Mouse (Mus musculus) ES-E14 (cell line): ENCODE measurements at regions not wholly inside any gene's neighbourhood (a gene's known extent, or its start where the extent isn't known, plus 50 kb on each side); places are given as distances from the start of the nearest gene placed in this dataset.

ENCODE experiments used
- DNase-seq: peaks from one replicate; pipeline ENCODE4 v3.0.0-alpha.2; 2013; ENCODE audit warnings: low read depth, low spot score
- H3K27ac ChIP-seq: 2 replicates; pipeline ENCODE4 v1.5.1; 2012; ENCODE audit warnings: low read depth, mild to moderate bottlenecking, low read length, moderate library complexity, mixed read lengths; ENCODE audit not compliant: poor library complexity, insufficient read depth, severe bottlenecking
- H3K36me3 ChIP-seq: 2 replicates; pipeline ENCODE4 v1.6.1; 2012; ENCODE audit warnings: mild to moderate bottlenecking, low read length, moderate library complexity, mixed read lengths; ENCODE audit not compliant: control insufficient read depth, poor library complexity, insufficient read depth, severe bottlenecking
- H3K4me1 ChIP-seq, 2 experiments: fragments of 150-350 bp in 1 of 2; sonication (generic) in 1 of 2; 2 replicates each; pipeline ENCODE4 v1.6.1; 2012; ENCODE audit warnings: low read length in 2 of 2, mild to moderate bottlenecking in 1 of 2, mixed read lengths in 1 of 2; ENCODE audit not compliant: control insufficient read depth in 2 of 2, insufficient read depth in 2 of 2, poor library complexity in 1 of 2
- H3K4me3 ChIP-seq, 2 experiments: fragments of 150-350 bp in 1 of 2; sonication (generic) in 1 of 2; 2 replicates each; pipeline ENCODE4 v1.5.1; 2012; ENCODE audit warnings: low read length in 2 of 2, low read depth in 1 of 2, mild to moderate bottlenecking in 1 of 2, mixed read lengths in 1 of 2; ENCODE audit not compliant: insufficient read depth in 1 of 2, poor library complexity in 1 of 2, severe bottlenecking in 1 of 2
- H3K9ac ChIP-seq: 2 replicates; pipeline ENCODE4 v1.6.1; 2012; ENCODE audit warnings: low read depth, mild to moderate bottlenecking, low read length, mixed read lengths; ENCODE audit not compliant: poor library complexity, insufficient read depth, severe bottlenecking
- H3K9me3 ChIP-seq: fragments of 150-350 bp; sonication (generic); 2 replicates; pipeline ENCODE4 v1.6.1; 2012; ENCODE audit warnings: low read depth, mild to moderate bottlenecking, low read length; ENCODE audit not compliant: control insufficient read depth, insufficient read depth
- CHD2 ChIP-seq: IDR thresholded peaks from 2 replicates; pipeline ENCODE4 v1.6.1; 2014; ENCODE audit warnings: mild to moderate bottlenecking, low read depth, low read length, inconsistent platforms
- HCFC1 ChIP-seq: IDR thresholded peaks from 2 replicates; pipeline ENCODE4 v1.6.1; 2012; ENCODE audit warnings: low read length, inconsistent platforms, borderline replicate concordance; ENCODE audit not compliant: insufficient read depth
- MAFK ChIP-seq: IDR thresholded peaks from 2 replicates; pipeline ENCODE4 v1.6.1; 2014; ENCODE audit warnings: mild to moderate bottlenecking, low read depth, low read length, inconsistent platforms; ENCODE audit not compliant: insufficient read depth
- ZC3H11A ChIP-seq: IDR thresholded peaks from 2 replicates; pipeline ENCODE4 v1.6.1; 2012; ENCODE audit warnings: low read depth, mild to moderate bottlenecking, inconsistent platforms, low read length, borderline replicate concordance
- ZNF384 ChIP-seq: IDR thresholded peaks from 2 replicates; pipeline ENCODE4 v1.6.1; 2012; ENCODE audit warnings: low read depth, low read length, inconsistent platforms
- in situ Hi-C, 2 experiments: fragments of 600-800 bp; cut with MboI; formaldehyde crosslinking; loops; one replicate each; pipeline ENCODE4 v1.15.1; 2025; ENCODE audit warnings: low sequenced_read_pairs in 2 of 2, inconsistent platforms in 1 of 2; ENCODE audit not compliant: unreplicated experiment in 2 of 2

GRCm38 (mm10) chr10:37812405-37812851 is 673.7 kb upstream of the Marcks start:
- H3K4me3 ChIP-seq = no peak overlapping the region
- H3K9me3 ChIP-seq = no peaks in the 10 kb centered on the region
- H3K36me3 ChIP-seq = no peaks in the 10 kb centered on the region
- H3K4me1 ChIP-seq = no peaks in the 10 kb centered on the region
- DNase-seq = no peak
- H3K27ac ChIP-seq = no peak overlapping the region
- in situ Hi-C loops = no loop called here
- H3K9ac ChIP-seq = no peak overlapping the region
- TF ChIP-seq HCFC1 = no peak
- TF ChIP-seq CHD2 = no peak
- TF ChIP-seq MAFK = no peak
- no peak for TF ChIP-seq ZNF384
- no peak for TF ChIP-seq ZC3H11A

- Histone ChIP-seq H3K27ac (no peak overlapping the region), H3K4me1 (no peaks in the 10 kb centered on the region), H3K4me3 (no peak overlapping the region), H3K36me3 (no peaks in the 10 kb centered on the region), H3K9ac (no peak overlapping the region), H3K9me3 (no peaks in the 10 kb centered on the region)
- DNase-seq = no peak
- no peak for TF ChIP-seq CHD2
- no peak for TF ChIP-seq ZNF384
- TF ChIP-seq MAFK = no peak
- TF ChIP-seq HCFC1 = no peak
- TF ChIP-seq ZC3H11A = no peak
- in situ Hi-C loops = no loop called here
Observed at GRCm38 (mm10) chr10:37811789-37812188, 673.1 kb upstream of the Marcks start.

DNA sequence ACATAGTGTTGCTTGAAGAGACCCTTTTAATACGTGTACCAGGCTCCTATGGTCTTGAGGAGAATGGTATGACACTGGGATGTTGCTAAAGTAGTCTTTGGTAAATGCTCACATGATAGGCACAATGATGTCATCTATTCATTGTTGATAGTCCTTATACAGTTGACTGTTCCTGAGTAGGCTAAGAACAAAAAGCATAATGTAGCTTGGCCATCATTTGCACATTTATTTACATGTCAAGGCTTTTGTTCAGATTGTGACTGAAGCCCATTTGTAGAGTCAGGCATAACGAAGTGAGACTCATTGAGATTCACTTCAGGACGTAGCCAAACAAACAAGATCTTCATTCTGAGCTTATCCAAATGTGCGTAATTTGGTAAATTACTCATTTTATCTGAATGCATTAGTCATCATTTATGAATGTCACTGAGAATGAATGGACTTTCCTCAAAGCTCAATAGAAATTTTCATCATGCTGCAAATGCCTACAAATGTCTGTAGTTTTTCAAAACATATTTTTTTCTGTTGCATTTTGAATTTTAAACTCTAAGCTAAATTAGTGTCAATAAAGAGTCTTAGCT is 664.6 kb upstream of the Marcks start:
- in situ Hi-C loops = no loop called here
- Histone ChIP-seq H3K36me3 (no peaks in the 10 kb centered on the region), H3K4me3 (no peak overlapping the region), H3K9me3 (no peaks in the 10 kb centered on the region), H3K9ac (no peak overlapping the region), H3K4me1 (no peaks in the 10 kb centered on the region), H3K27ac (no peak overlapping the region)
- TF ChIP-seq HCFC1 = no peak
- no peak for TF ChIP-seq ZC3H11A
- TF ChIP-seq ZNF384 = no peak
- TF ChIP-seq MAFK = no peak
- TF ChIP-seq CHD2 = no peak
- DNase-seq = no peak

- Histone ChIP-seq H3K4me1 (no peaks in the 10 kb centered on the region), H3K9me3 (no peaks in the 10 kb centered on the region), H3K9ac (no peak overlapping the region), H3K27ac (no peak overlapping the region), H3K36me3 (no peaks in the 10 kb centered on the region), H3K4me3 (no peak overlapping the region)
- no peak for DNase-seq
- in situ Hi-C loops = no loop called here
- no peak for TF ChIP-seq CHD2
- no peak for TF ChIP-seq ZNF384
- no peak for TF ChIP-seq ZC3H11A
- no peak for TF ChIP-seq HCFC1
- TF ChIP-seq MAFK = no peak
Observed at GRCm38 (mm10) chr10:37799397-37799796, 660.7 kb upstream of the Marcks start.

GRCm38 (mm10) chr10:37798285-37798684 is 659.6 kb upstream of the Marcks start:
- H3K27ac ChIP-seq = no peak overlapping the region
- H3K4me1 ChIP-seq = no peaks in the 10 kb centered on the region
- DNase-seq = no peak
- TF ChIP-seq ZNF384 (no peak), CHD2 (no peak), HCFC1 (no peak), ZC3H11A (no peak), MAFK (no peak)
- H3K36me3 ChIP-seq = no peaks in the 10 kb centered on the region
- no peaks in the 10 kb centered on the region for H3K9me3 ChIP-seq
- no peak overlapping the region for H3K4me3 ChIP-seq
- in situ Hi-C loops = no loop called here
- no peak overlapping the region for H3K9ac ChIP-seq
